ENCODE assay signal across 9 mouse cellular contexts in the genomic region with DNA sequence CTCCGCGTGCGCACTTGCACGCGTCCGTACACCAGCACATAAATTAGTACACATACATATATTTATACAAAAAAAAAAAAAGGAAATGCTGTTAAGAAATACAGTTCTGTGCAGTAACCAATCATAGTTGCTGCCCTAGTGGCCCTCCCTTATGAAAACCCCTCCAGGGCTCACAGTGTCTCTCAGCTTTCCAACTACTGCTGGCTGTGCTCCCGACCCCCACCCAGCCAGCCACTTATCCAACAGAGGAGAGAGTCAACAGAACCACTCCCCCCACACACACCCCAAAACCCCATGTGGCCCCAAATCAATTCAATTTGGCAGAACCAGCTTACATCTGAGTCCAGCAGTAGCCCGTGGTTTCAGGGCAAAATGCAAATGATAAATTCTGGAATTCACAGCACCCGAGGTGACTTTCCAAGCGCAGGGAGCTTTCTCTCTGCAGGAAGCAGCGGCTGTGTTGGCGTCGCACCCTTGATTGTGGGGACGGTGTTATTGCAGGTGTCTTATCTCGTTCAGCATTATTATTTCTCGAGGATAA. TPM values are rescaled to one million over a fixed set of nuclear protein-coding genes. Genes with fewer than 3 reads are reported as not detected.
DNase-seq lines count a peak whose midpoint lies in the region; ATAC-seq and TF ChIP-seq lines count a peak whose summit lies in the region.
"Had no signal": no experiment of that assay in that cellular context is flagged by ENCODE, and none has a peak within 500 bp of the region (broad histone marks: within the 10 kb centered on the region; RNA-seq: fewer than 3 reads in every experiment).

No protein-coding gene starts in this region.

- no peak overlapping the region for H3K4me3 ChIP-seq in kidney, postnatal 0 days (replicated peaks; ENCODE audit: low read depth, low read length)
- H3K4me3 ChIP-seq in forebrain, embryonic 15.5 days: no peak overlapping the region
- no peak overlapping the region for H3K4me3 ChIP-seq in limb, embryonic 11.5 days (ENCODE audit: low read depth, low read length)
- no peak overlapping the region for H3K4me3 ChIP-seq in neural tube, embryonic 15.5 days (replicated peaks)

- no peak overlapping the region for H3K27ac ChIP-seq in kidney, postnatal 0 days
- peak overlapping the region; percentile 13 for H3K27ac ChIP-seq in forebrain, embryonic 15.5 days (replicated peaks)
- no peak overlapping the region for H3K27ac ChIP-seq in limb, embryonic 11.5 days (replicated peaks; ENCODE audit: low read depth, low read length)
- peak overlapping the region; percentile 73 for H3K27ac ChIP-seq in neural tube, embryonic 15.5 days (replicated peaks)

- H3K4me1 ChIP-seq in kidney, postnatal 0 days (replicated peaks; ENCODE audit: insufficient read depth, low read length): peaks cover 13% of the 10 kb centered on the region; the same call in 1 of the 2 replicates
- peaks cover 29% of the 10 kb centered on the region for H3K4me1 ChIP-seq in forebrain, embryonic 15.5 days
- H3K4me1 ChIP-seq in limb, embryonic 11.5 days (ENCODE audit: control insufficient read depth, insufficient read depth, low read length): peaks cover 26% of the 10 kb centered on the region
- H3K4me1 ChIP-seq in neural tube, embryonic 15.5 days: peaks cover 46% of the 10 kb centered on the region

- H3K36me3 ChIP-seq in kidney, postnatal 0 days (ENCODE audit: insufficient read depth, low read length): no peaks in the 10 kb centered on the region
- H3K36me3 ChIP-seq in forebrain, embryonic 15.5 days: no peaks in the 10 kb centered on the region
- H3K36me3 ChIP-seq in limb, embryonic 11.5 days (ENCODE audit: control insufficient read depth, insufficient read depth, low read length): no peaks in the 10 kb centered on the region
- no peaks in the 10 kb centered on the region for H3K36me3 ChIP-seq in neural tube, embryonic 15.5 days

- no peak for DNase-seq in kidney, postnatal 0 days (ENCODE audit: low spot score)
- no peak for DNase-seq in kidney, adult 11 months
- no peak for DNase-seq in limb, embryonic 11.5 days (ENCODE audit: low spot score)
- no peak for DNase-seq in frontal cortex, adult 2 months (ENCODE audit: extremely low spot score in 1 of 2, low spot score in 1 of 2)
- no peak for DNase-seq in cerebellum, adult 9-11 months
- DNase-seq in thymus, postnatal 25 days: no peak

- peak overlapping the region; percentile 37 for H3K4me2 ChIP-seq in kidney, postnatal 0 days (ENCODE audit: low read length)
- peak overlapping the region; percentile 23 for H3K4me2 ChIP-seq in forebrain, embryonic 15.5 days (replicated peaks)
- peak overlapping the region; percentile 2; the same call in 1 of the 2 replicates for H3K4me2 ChIP-seq in limb, embryonic 11.5 days (ENCODE audit: low read depth, severe bottlenecking)
- H3K4me2 ChIP-seq in neural tube, embryonic 15.5 days: peak overlapping the region; percentile 40

- no peak overlapping the region for H3K9ac ChIP-seq in kidney, postnatal 0 days (ENCODE audit: low read depth, low read length)
- H3K9ac ChIP-seq in forebrain, embryonic 15.5 days (replicated peaks): 0 out of 2 replicates have a peak overlapping the region, but pooled peaks have one; percentile 6
- H3K9ac ChIP-seq in limb, embryonic 11.5 days (ENCODE audit: low read length): no peak overlapping the region
- H3K9ac ChIP-seq in neural tube, embryonic 15.5 days (replicated peaks): 0 out of 2 replicates have a peak overlapping the region, but pooled peaks have one; percentile 1

- TF ChIP-seq CTCF in kidney, postnatal 0 days (IDR thresholded peaks at IDR 0.05; ENCODE audit: low read depth): no peak

- ATAC-seq in kidney, postnatal 0 days (replicated peaks; ENCODE audit: low FRiP score, low read depth): no peak
- no peak for ATAC-seq in forebrain, embryonic 15.5 days (replicated peaks)
- ATAC-seq in limb, embryonic 11.5 days (ENCODE audit: insufficient number of reproducible peaks, low FRiP score, low TSS enrichment, low read depth): no peak
- 0 out of 2 replicates have a peak, but pooled peaks have one; percentile 30 for ATAC-seq in neural tube, embryonic 15.5 days (ENCODE audit: low FRiP score)
- ATAC-seq: lung, postnatal 0 days had no signal

- no peaks in the 10 kb centered on the region for H3K9me3 ChIP-seq in kidney, postnatal 0 days (replicated peaks; ENCODE audit: low read length)
- no peaks in the 10 kb centered on the region for H3K9me3 ChIP-seq in forebrain, embryonic 15.5 days
- no peaks in the 10 kb centered on the region for H3K9me3 ChIP-seq in limb, embryonic 11.5 days (ENCODE audit: control insufficient read depth, low read length)
- no peaks in the 10 kb centered on the region for H3K9me3 ChIP-seq in neural tube, embryonic 15.5 days (replicated peaks)

- H3K27me3 ChIP-seq in kidney, postnatal 0 days (ENCODE audit: insufficient read depth, low read length): peaks cover 15% of the 10 kb centered on the region; the same call in 1 of the 2 replicates
- H3K27me3 ChIP-seq in forebrain, embryonic 15.5 days: no peaks in the 10 kb centered on the region
- peaks cover 25% of the 10 kb centered on the region for H3K27me3 ChIP-seq in limb, embryonic 11.5 days (ENCODE audit: control insufficient read depth, insufficient read depth, low read length)
- peaks cover under 1% of the 10 kb centered on the region; the same call in 1 of the 2 replicates for H3K27me3 ChIP-seq in neural tube, embryonic 15.5 days (replicated peaks)

- 17% methylated on average over 16 of the region's 16 CpGs for WGBS in kidney, postnatal 0 days
- WGBS in forebrain, embryonic 15.5 days: 21% methylated on average over 16 of the region's 16 CpGs
- WGBS in limb, embryonic 11.5 days: 20% methylated on average over 16 of the region's 16 CpGs
- WGBS in neural tube, embryonic 15.5 days: 11% methylated on average over 16 of the region's 16 CpGs

RNA-seq across cellular contexts. Expression of a gene that starts 36.7 kb away (rescaled TPM):
- 8.7 and 8.8 TPM in 2 replicates for polyA plus RNA-seq in kidney, postnatal 0 days (2015; fragmentation: Nextera tagmentation; extraction: Ambion mirVana)
- polyA plus RNA-seq in forebrain, embryonic 15.5 days (2015; fragmentation: Nextera tagmentation; extraction: Ambion mirVana): 29.2 and 31.0 TPM in 2 replicates
- polyA plus RNA-seq in limb, embryonic 11.5 days (2014; fragmentation: Nextera tagmentation; extraction: Ambion mirVana): 16.1 and 16.5 TPM in 2 replicates
- 20.5 and 23.6 TPM in 2 replicates for polyA plus RNA-seq in neural tube, embryonic 15.5 days (2015; fragmentation: Nextera tagmentation; extraction: Ambion mirVana)
- polyA plus RNA-seq in frontal cortex, adult 2 months (2012; rRNA removed): 44.4 and 56.5 TPM in 2 replicates

Comparison
In these comparisons a context has a peak if more than half of its experiments do, and no peak if none do; other contexts are left out.
1. H3K27ac ChIP-seq: peak in forebrain, embryonic 15.5 days (single experiment) and neural tube, embryonic 15.5 days (single experiment); none in kidney, postnatal 0 days (single experiment) and limb, embryonic 11.5 days (single experiment).
2. H3K9ac ChIP-seq: peak in forebrain, embryonic 15.5 days (single experiment) and neural tube, embryonic 15.5 days (single experiment); none in kidney, postnatal 0 days (single experiment) and limb, embryonic 11.5 days (single experiment).
3. Peak in every context shown above with its lines, with median percentiles within 50 percentile points of each other: H3K4me2 ChIP-seq.